Mouse (Mus musculus): ENCODE measurements around the gene Galnt2. TPM values are rescaled to one million over a fixed set of nuclear protein-coding genes. Genes with fewer than 3 reads are reported as not detected.
A peak's percentile ranks its signal among the peaks of the same experiment; 100 is the strongest.

Gene Galnt2
- polyA plus RNA-seq, 1 experiment from 2014 or later: 63.7 TPM

- WGBS: 65% methylated on average over 10 of the region's 10 CpGs
- 0 out of 2 replicates have a peak, but pooled peaks have one; percentile 4 for ATAC-seq (ENCODE audit: low FRiP score, low read depth)
These were observed 43.4 kb downstream of the Galnt2 start for GRCm38 (mm10) chr8:124274441-124275120.

DNA sequence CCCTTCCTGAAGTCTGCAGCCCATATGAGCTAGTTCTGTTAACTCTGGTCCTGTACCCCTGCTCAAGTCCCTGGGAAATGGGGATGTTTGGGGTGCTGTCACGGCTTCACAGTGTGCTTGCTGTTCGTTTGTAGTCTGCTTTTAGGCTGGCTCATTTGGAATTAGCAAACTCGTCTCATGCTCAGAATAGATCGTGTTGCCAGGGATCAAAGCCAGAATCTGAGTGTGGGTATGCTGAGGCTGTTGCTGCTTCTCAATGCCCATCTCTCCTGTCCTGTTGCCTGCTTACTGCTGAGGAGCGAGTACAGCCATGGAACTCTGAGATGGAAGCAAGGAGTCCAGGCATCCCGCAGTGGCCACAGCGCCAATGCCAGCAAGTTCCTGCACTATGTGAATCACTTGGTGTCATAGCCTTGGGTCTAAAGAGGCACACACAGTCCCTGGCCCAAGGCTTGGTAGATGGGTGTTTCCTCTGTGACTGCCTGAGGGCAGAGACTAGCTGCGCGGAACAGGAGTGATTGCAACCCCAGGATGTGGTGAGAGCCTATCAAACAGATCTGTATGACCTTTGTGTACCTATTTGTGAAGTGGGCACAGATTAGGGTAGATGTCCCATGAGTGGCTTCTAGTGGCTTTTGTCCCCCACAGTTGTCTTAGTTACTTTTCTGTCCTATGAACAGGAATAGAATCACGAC lies 44.3 kb downstream of the Galnt2 start:
- Histone ChIP-seq H3K9ac (no peak overlapping the region), H3K27me3 (no peaks in the 10 kb centered on the region), H3K27ac (replicated peaks) (no peak overlapping the region), H3K4me1 (replicated peaks) (peaks cover 38% of the 10 kb centered on the region), H3K36me3 (no peaks in the 10 kb centered on the region), H3K4me2 (no peak overlapping the region), H3K4me3 (no peak overlapping the region), H3K9me3 (no peaks in the 10 kb centered on the region)
- no peak for ATAC-seq (ENCODE audit: low FRiP score, low read depth)
- 88% methylated on average over 10 of the region's 10 CpGs for WGBS

More at GRCm38 (mm10) chr8:124274441-124275120, 43.4 kb downstream of the Galnt2 start:
- Histone ChIP-seq H3K27ac (replicated peaks) (no peak overlapping the region), H3K27me3 (no peaks in the 10 kb centered on the region), H3K9me3 (no peaks in the 10 kb centered on the region), H3K4me1 (replicated peaks) (peaks cover 48% of the 10 kb centered on the region), H3K9ac (no peak overlapping the region), H3K36me3 (no peaks in the 10 kb centered on the region), H3K4me2 (no peak overlapping the region), H3K4me3 (no peak overlapping the region)

GRCm38 (mm10) chr8:124277951-124278910 lies 47.0 kb downstream of the Galnt2 start:
- no peak for ATAC-seq (ENCODE audit: low FRiP score, low read depth)
- Histone ChIP-seq H3K9me3 (no peaks in the 10 kb centered on the region), H3K4me3 (no peak overlapping the region), H3K9ac (no peak overlapping the region), H3K4me2 (no peak overlapping the region), H3K27me3 (no peaks in the 10 kb centered on the region), H3K4me1 (replicated peaks) (peaks cover 53% of the 10 kb centered on the region), H3K36me3 (no peaks in the 10 kb centered on the region), H3K27ac (replicated peaks) (no peak overlapping the region)
- 58% methylated on average over 24 of the region's 24 CpGs for WGBS

DNA sequence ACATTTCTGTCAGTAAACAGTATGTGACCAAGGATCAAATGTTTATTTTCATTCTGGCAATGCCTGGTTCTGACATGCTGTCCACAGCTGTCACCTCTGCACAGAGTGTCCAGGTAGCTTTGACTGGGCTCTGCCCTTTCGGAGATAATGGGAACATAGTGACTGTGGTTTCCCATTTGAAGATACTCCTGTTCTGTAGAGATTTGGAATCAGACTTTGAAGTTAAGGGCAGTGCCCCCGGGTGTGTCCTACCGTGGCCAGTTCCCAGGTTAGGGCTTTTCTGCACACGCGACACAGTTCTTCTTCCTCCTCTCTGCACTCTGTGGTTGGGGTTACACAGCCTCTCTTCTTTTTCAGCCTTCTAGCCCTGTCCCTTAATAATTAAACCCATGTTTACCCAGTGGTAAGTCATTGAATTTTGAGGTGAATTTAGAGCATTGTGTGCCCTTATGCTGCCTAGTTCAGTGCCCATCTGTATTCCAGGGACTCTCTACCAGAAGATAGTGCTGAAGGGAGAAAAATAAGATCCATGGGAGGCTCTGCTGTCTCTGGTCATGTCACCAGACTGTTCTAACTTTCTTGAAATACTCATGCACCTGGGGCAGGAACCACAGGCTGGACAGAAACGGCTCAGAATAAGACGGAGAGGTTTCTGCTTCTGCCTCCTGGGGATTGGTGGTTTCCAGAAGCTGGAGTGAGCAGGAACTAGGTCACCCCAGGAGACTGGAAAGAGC lies 47.9 kb downstream of the Galnt2 start:
- 82% methylated on average over 7 of the region's 7 CpGs for WGBS
- ATAC-seq (ENCODE audit: low FRiP score, low read depth): no peak
- Histone ChIP-seq H3K27ac (replicated peaks) (no peak overlapping the region), H3K9ac (no peak overlapping the region), H3K4me3 (no peak overlapping the region), H3K27me3 (no peaks in the 10 kb centered on the region), H3K9me3 (no peaks in the 10 kb centered on the region), H3K36me3 (no peaks in the 10 kb centered on the region), H3K4me1 (replicated peaks) (peaks cover 56% of the 10 kb centered on the region), H3K4me2 (no peak overlapping the region)

GRCm38 (mm10) chr8:124279690-124279985 lies 48.4 kb downstream of the Galnt2 start:
- Histone ChIP-seq H3K4me1 (replicated peaks) (peaks cover 56% of the 10 kb centered on the region), H3K9ac (no peak overlapping the region), H3K27ac (replicated peaks) (no peak overlapping the region), H3K9me3 (no peaks in the 10 kb centered on the region), H3K27me3 (no peaks in the 10 kb centered on the region), H3K36me3 (no peaks in the 10 kb centered on the region), H3K4me2 (no peak overlapping the region), H3K4me3 (no peak overlapping the region)
- whole genome bisulfite sequencing: 93% methylated on average over 5 of the region's 5 CpGs
- no peak for ATAC-seq (ENCODE audit: low FRiP score, low read depth)

GRCm38 (mm10) chr8:124281700-124282541 lies 50.7 kb downstream of the Galnt2 start:
- H3K4me2 ChIP-seq: no peak overlapping the region
- 48% methylated on average over 11 of the region's 11 CpGs for WGBS
- H3K9ac ChIP-seq: no peak overlapping the region
- no peak overlapping the region for H3K4me3 ChIP-seq
- no peak overlapping the region; the same call in 1 of the 2 replicates for H3K27ac ChIP-seq (replicated peaks)
- H3K4me1 ChIP-seq (replicated peaks): peaks cover 69% of the 10 kb centered on the region
- ATAC-seq (ENCODE audit: low FRiP score, low read depth): no peak
- no peaks in the 10 kb centered on the region for H3K36me3 ChIP-seq
- no peaks in the 10 kb centered on the region for H3K27me3 ChIP-seq
- no peaks in the 10 kb centered on the region for H3K9me3 ChIP-seq

DNA sequence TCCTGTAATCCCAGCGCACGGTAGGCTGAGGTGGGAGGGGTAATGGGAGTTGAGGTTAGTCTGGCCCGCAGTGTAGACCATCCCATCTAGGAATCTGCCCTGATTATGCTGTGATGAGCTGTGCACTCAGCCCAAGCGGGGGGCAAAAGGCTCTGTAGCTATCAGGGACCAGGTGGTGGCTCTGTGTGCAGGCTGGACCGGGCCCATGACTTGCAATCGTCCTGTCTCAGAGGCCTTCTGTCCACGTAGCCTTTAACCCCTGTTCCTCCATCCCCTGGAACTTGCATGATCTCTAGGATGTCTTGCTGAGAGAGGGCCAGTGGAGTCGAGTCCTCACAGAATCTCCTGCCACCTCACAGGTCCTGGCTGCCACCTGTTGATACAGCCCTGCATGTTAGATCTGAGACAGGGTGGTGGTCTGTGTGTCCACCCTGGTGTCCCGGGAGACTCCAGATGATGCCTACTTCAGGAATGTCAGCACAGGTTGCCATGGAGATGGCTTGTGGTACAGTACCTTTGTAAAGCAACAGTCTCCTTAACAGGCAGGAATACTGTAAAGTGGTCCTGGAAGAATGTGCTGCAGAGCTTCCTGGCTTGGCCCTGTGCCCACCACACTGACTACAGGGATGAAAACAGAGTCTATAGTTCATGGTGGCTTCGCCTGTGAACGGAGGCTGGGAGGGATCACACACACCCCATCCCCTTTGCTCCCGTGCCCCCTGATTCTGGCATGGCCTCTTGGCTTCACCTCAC lies 51.9 kb downstream of the Galnt2 start:
- peak overlapping the region; percentile 75; the same call in 1 of the 2 replicates for H3K27ac ChIP-seq (replicated peaks)
- no peak for ATAC-seq (ENCODE audit: low FRiP score, low read depth)
- no peaks in the 10 kb centered on the region for H3K36me3 ChIP-seq
- WGBS: 53% methylated on average over 12 of the region's 12 CpGs
- H3K9me3 ChIP-seq: no peaks in the 10 kb centered on the region
- no peaks in the 10 kb centered on the region for H3K27me3 ChIP-seq
- H3K9ac ChIP-seq: 0 out of 2 replicates have a peak overlapping the region, but pooled peaks have one; percentile 35
- no peak overlapping the region for H3K4me2 ChIP-seq
- H3K4me3 ChIP-seq: no peak overlapping the region
- peaks cover 69% of the 10 kb centered on the region for H3K4me1 ChIP-seq (replicated peaks)

DNA sequence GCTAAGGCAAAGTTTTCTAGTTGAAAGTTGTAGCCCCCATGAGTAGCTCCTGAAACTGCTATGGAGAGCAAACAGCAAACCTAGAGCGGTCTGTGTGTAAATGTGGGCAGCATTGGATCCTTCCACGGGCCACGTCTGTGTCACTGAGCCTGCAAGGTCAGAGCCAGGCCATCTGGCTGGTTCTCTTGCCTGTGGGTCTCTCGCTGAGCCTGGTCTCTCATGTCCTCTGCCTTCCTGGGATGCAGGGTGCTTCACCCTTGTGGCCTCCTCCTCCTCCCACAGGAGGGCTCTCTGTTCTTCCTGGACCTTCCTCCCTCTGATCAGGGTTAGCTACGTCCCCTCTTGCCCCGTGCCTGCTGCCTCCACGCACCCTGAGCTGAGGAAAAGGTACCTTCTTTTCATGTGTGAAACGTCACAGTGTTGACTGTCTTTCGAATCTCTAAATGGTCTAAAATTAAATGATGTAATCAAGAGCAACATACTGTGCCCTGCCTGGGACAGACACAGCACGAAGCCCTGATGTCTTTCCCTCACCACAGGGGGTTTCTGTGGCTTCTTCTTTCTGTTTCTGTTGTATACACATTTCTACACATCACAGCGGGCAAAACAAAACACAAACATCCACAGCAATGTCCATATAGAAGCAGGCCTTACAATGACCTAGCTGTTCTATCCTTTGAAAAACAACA lies 52.6 kb downstream of the Galnt2 start:
- H3K4me1 ChIP-seq (replicated peaks): peaks cover 63% of the 10 kb centered on the region
- WGBS: 19% methylated on average over 11 of the region's 11 CpGs
- ATAC-seq (ENCODE audit: low FRiP score, low read depth): no peak

DNA sequence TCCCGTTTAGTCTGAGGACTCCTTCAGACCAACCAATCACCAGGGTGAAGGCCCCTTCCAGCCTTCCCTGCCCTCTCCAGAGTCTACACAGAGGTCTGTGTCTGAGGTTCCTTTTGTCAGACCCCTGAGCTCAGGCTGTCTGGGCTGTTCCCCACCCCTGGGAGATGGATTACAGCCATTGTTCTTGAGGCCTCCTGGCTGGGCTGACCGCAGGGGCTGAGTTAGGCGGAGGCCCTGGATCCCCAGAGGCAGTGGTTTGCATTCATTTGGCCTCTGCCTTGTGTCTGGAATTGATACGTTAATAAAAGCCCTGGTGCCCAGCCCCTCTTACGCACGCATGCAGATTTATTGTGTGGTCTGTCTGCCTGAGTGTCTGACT lies 53.1 kb downstream of the Galnt2 start:
- no peak overlapping the region for H3K4me2 ChIP-seq
- no peak overlapping the region for H3K9ac ChIP-seq
- H3K27ac ChIP-seq (replicated peaks): peak overlapping the region; percentile 75
- WGBS: 4% methylated on average over 6 of the region's 6 CpGs
- H3K9me3 ChIP-seq: no peaks in the 10 kb centered on the region
- ATAC-seq (ENCODE audit: low FRiP score, low read depth): peak; percentile 55
- H3K4me3 ChIP-seq: no peak overlapping the region
- no peaks in the 10 kb centered on the region for H3K27me3 ChIP-seq
- H3K36me3 ChIP-seq: no peaks in the 10 kb centered on the region
- H3K4me1 ChIP-seq (replicated peaks): peaks cover 63% of the 10 kb centered on the region

More for the DNA sequence above, 52.6 kb downstream of the Galnt2 start:
- Histone ChIP-seq H3K4me2 (no peak overlapping the region), H3K27ac (replicated peaks) (peak overlapping the region; percentile 75), H3K36me3 (no peaks in the 10 kb centered on the region), H3K9ac (peak overlapping the region; percentile 35), H3K27me3 (no peaks in the 10 kb centered on the region), H3K9me3 (no peaks in the 10 kb centered on the region), H3K4me3 (no peak overlapping the region)
